Mouse (Mus musculus) thymus, postnatal 25 days (tissue): ENCODE measurements around the gene Tnrc6b.
A peak's percentile ranks its signal among the peaks of the same experiment; 100 is the strongest.

Experiments used
- DNase-seq: peaks from one replicate; pipeline ENCODE4 v3.0.0; 2022

Gene Tnrc6b

GRCm38 (mm10) chr15:80741836-80742235 lies 30.7 kb downstream of the Tnrc6b start:
- no peak for DNase-seq

- DNase-seq, result no peak
Observed at GRCm38 (mm10) chr15:80742991-80743474, 31.9 kb downstream of the Tnrc6b start.

DNA sequence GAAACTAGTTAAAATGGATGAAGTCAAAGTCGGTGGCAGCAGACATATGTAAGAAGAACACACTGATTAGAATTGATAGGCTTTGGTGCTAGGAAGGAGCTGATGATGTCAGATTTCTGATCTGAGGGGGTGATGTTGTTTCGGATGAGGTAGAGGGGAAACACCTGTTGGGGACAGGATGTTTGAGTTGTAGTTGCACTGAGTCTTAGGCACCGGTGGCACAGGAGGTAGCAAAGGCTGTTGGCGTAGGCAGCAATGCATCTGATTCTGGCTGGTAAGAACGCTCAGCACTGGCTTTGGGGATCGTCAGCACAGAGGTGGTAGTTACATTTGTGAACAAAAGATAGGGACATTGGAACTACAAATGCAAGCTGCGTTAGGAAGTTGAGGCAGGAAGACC lies 32.5 kb downstream of the Tnrc6b start:
- peak; percentile 69 for DNase-seq

DNA sequence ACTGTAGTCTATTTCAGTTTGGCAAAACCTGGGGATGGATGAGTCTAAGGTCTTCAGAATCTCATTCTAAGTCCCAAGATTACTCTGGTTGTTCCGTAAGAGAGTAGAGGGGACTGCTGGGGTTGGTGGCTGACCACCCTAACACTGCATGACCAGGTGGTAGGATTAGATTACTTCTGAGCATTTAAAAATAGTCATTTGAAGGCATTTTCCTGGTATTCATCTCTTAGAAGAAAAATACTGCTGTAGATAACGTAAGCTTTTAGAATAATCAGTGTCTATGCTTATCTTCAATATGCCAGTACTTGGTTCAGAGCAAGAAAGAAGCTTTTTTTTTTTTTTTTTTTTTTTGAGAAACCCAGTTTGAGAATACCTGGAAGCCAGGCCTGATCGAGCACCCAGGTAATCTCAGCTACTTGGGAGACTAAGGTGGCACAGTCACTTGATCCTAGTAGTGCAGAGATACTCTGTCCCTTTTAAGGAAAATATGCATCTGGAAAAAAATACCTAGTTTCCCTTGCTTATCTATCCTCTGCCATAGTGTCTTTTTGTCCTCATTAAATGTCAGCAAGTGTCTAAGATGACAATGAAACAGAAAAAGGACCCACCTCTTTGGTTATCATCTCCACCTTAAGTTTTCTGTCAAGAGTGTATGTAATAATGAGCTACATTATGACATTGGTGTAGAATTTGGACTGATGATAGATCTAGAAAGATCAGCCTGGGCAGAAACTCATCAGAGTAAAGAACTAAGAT lies 33.7 kb downstream of the Tnrc6b start:
- DNase-seq, result no peak

GRCm38 (mm10) chr15:80748979-80749378 lies 37.9 kb downstream of the Tnrc6b start:
- DNase-seq, result no peak

DNA sequence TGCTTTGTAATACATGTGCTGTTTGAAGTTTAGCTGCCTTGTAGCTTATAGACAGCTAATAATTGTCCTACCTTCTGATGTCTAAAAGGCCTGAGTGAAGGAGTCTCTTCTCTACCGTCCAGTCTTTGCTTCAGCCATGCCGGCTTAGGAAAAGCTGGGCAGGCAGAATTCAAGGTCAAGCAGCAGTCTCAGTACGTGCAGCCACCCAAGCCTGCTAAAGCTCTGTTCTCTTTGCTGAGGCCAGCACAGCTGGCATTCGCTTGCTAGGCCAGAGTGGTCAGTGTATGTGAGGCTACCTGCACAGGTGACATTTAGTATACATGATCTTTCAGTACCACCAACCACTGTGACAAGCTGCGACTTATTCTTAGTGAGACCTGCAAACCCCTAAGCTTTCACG lies 42.2 kb downstream of the Tnrc6b start:
- no peak for DNase-seq

DNA sequence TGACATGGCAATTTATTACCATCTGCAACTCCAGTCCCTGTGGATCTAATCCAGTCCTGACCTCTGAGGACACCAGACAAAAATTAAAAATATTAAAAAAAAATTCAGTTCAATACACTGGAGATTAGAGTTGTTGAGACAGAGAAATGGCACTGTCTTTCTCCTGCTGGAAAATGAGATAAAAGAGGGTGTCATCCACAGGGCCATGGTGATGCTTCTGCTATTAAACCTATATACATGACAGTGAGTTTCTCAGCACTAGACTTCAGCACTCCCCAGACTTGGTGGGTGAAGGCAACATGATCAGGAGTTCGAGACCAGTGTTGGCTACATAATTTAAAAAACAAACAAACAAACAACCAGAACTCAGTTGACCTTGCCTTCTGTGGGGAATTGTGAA lies 43.0 kb downstream of the Tnrc6b start:
- no peak for DNase-seq

- DNase-seq, result no peak
Observed at GRCm38 (mm10) chr15:80759451-80759850, 48.3 kb downstream of the Tnrc6b start.

DNA sequence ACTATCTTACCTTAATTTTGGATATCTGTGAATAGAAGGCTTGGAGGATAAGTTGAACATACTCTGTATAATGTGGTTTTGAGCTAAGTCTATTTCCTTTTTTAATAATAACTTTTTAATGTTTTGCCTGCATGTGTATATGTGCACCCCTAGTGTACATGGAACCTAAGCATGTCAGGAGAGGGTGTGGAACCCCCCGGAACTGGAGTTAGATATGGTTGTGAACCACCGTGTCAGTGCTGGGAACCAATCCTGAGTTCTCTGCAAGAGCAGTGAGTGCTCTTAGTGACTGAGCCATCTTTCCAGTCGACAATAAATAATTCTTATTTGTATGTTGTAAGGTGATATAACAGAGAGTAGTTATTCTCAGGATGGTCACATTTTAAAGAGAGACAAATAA lies 49.4 kb downstream of the Tnrc6b start:
- DNase-seq, result no peak

DNA sequence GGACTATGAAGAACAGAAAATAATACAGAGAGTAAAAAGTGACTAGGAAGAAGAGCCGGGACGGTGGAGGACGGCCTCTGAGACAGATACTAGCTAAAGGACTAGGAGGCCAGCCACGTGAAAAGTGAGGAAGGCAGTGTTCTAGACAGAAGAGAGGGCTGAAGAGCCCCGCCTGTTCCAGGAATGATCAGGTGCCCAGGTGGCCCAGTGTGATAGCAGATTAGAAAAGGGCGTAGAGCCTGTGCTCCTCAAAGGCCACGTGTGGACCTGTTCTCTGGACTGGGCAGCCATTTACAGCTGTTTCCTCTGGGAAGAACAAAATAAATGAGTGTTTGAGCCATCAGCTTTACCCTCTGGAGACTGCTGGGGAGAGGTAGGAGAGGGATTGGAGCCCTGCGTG lies 49.8 kb downstream of the Tnrc6b start:
- no peak for DNase-seq

DNA sequence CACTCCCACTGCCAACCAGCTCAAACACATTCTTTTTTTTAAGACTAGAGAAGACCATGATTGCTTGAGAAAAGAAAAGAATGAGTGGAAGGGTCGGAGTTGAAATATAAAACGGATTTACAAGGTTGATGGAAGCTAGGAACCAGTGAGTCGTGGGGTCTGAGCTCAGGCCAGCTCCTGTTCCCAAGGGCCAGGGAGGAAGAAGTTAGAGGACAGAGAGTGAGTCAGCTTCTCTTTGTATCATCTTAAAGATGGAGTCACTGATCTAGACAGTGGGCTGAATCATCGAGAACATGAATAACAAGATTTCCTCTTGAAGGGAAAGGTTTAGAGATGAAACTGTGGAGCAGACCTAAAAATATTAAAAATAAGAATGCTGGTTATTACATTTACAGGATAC lies 51.5 kb downstream of the Tnrc6b start:
- no peak for DNase-seq

DNA sequence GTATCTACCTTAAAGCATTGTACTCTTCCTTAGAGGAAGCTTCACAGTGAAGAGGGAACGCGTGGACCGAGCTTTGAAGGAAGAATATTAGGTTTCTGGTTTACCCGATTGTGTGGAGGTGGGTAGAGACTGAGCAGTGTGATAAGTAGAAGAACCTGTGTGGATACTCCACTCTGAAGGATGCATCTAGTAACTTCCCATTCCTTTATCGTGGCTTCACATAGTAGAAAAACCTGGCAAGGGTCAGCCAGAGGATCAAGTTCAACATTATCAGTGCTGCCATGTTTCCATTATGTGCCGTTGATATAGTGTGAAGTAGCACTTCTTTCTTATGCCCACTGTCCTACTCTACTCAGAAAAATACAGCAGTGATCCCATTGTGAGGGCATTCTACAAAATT lies 53.6 kb downstream of the Tnrc6b start:
- no peak for DNase-seq

DNA sequence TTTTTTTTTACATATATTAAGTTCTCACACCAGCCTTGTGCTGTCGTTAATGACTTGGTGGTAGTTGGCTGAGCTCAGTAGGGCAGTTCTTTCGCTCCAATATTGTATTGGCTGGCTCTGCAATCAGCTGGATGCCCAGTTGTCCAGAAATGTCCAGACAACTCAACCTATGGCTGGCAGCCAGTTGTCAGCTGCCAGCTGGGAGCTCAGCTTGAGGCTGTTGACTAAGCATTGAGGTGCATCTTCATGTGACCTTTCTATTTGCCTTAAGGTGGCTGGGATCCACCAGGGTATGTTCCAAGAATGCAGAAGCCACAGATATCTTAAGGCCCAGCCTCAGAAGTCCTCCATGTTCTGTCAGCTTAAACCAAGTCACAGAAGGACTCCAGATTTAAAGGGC lies 54.3 kb downstream of the Tnrc6b start:
- DNase-seq, result no peak

- no peak for DNase-seq
Observed at GRCm38 (mm10) chr15:80768216-80768615, 57.1 kb downstream of the Tnrc6b start.

DNA sequence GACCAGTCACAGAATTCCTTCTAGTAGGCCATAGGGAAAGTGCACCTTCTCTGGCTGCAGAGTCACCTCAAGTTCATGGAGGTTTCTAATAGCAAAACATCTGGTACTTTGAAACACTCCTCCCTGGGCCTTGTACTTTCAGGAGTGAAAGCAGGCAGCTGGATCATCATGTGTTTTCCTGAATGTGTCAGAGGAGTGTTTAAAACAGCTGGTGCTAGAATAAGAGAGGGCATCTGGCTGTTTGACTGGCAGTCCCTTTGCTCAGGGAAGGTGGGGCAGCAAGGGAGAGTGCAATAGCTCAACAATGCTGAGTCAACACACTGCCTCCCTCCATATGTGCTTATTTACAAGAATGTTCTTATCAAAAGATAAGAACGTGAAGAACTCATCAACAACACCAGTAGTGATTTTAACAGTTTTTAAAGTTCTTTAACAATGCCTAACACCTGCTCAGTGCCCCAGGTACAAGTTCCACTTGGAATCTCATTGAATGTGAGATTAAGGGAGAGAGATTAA lies 60.9 kb downstream of the Tnrc6b start:
- no peak for DNase-seq

DNA sequence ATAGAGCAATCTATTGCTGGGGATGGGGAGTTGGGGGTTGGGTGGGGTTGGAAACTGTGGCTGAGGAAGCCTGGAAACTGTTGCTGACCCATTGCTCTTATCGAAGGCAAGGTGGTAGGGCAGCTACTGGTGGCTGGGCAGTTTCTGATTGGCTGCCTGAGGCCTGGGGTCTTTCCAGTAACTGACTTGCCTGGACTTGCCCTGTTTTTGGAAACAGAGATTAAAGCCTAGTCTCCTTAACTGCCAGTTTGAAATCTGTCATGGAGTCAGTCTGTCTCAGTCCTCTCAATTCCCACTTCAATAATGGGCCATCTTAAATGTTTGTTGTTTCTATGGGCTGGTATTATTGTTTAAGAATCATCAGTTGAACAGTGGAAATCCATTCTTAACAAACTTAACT lies 63.6 kb downstream of the Tnrc6b start:
- DNase-seq, result no peak

GRCm38 (mm10) chr15:80779006-80779405 lies 67.9 kb downstream of the Tnrc6b start:
- DNase-seq, result no peak

DNA sequence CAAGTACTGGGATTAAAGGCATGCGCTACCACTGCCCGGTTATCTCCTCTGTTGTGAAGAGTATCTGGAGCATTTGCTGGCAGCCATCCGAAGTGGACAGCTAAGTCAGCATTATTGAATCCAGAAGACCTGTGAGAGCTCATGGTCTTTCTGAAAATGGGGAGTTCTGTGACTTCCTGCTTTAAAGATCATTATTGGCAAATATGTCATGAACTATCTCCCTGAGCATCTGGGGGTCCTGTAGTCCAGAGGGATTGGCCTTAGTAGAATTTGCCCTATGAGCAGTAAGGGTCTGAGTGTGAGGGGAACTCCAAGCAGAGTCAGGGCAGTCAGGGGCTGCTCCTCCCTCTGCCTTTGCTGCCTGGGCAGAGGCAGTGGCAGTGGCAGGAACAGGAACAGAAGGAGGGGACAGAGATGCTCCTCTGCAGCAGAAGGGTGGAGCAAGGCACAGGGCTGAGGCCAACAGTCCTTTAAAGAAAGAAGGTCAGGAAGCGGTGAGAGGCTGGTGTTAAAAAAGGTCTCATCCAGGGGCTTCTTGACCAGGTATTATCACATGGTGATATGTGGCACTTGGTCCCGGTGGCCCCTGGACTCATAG lies 69.1 kb downstream of the Tnrc6b start:
- DNase-seq, result no peak

- DNase-seq, result no peak
Observed at GRCm38 (mm10) chr15:80781218-80781806, 70.2 kb downstream of the Tnrc6b start.

GRCm38 (mm10) chr15:80784553-80784971 lies 73.4 kb downstream of the Tnrc6b start:
- DNase-seq, result no peak

DNA sequence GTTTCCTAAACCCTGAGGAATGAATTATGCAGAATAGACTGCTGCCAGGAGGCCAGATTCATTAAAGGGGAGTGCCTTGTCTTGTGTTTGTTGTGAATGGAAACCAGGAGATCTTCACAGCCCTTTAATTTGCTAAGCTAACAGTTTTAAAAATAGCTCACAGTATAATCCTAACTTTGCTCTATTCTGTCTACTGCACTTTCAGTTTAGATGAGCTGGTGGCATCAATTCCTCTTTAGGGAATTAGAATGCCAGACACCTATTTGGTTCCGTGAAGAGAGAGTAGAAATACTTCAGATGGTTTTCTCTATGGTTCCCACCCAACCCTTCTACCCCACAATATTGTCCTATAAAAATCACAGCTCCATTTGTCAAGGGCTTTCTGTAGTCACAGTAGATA lies 74.6 kb downstream of the Tnrc6b start:
- DNase-seq, result no peak

DNA sequence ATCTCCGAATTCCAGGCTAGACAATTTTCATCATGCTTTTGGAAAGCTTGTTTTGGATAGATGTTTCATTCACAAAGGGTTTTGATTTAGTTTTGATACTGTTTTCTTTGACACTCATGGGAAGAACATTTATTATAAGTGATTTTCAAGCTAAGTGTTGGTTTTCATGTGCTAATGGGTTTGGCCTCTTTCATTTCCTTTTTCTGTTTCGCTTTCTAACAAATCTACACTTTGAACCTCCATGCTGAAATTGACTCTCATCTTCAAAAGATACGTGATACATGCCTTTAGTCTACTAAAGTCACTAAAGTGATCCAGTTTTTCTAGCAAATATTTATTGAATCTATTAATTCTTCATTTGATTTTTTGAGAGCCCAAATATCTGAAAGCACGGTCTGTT lies 76.6 kb downstream of the Tnrc6b start:
- DNase-seq, result no peak

DNA sequence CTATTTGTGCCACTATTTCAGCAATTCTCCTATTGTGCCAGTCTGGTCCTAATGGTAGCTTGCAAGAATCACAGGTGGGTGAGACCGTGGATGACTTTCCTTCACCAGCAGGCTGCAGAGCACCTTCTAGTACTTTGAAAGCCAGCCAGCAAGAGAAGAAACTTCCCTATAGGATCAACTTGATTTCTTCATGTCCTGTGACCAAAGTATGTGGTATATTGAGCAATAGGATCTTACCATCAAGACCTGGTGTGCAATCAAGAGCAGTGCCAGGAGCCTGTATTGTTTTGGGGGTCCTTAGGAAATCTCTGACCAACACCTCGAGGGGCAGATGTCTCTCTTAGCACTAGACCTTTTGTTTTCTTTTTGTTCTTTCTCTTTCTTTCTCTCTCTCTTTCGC lies 81.4 kb downstream of the Tnrc6b start:
- no peak for DNase-seq

DNA sequence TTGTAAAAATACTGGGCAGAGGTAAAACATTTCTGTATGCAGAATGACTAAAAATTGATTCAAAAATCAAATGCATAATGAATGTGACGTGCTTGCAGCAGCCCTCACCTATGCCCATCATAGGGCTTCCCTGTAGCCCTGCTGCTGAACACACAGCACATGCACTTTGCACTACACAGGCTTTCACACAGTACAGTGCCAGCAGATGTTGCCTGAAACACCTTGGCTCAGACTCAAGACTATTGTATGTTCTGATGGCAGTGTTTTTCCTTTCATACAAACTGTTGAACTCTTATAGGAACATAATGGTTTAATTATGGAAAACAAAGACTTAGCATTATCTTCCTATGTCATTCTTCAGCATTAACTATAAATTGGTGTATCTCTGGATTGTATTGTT lies 84.0 kb downstream of the Tnrc6b start:
- DNase-seq, result no peak
